Mouse (Mus musculus) cerebellum, adult 8-10 months (tissue): ENCODE measurements around the gene Synrg.

ENCODE experiments used
- DNase-seq: peaks from one replicate; pipeline ENCODE4 v3.0.0; 2022

The Synrg gene

DNA sequence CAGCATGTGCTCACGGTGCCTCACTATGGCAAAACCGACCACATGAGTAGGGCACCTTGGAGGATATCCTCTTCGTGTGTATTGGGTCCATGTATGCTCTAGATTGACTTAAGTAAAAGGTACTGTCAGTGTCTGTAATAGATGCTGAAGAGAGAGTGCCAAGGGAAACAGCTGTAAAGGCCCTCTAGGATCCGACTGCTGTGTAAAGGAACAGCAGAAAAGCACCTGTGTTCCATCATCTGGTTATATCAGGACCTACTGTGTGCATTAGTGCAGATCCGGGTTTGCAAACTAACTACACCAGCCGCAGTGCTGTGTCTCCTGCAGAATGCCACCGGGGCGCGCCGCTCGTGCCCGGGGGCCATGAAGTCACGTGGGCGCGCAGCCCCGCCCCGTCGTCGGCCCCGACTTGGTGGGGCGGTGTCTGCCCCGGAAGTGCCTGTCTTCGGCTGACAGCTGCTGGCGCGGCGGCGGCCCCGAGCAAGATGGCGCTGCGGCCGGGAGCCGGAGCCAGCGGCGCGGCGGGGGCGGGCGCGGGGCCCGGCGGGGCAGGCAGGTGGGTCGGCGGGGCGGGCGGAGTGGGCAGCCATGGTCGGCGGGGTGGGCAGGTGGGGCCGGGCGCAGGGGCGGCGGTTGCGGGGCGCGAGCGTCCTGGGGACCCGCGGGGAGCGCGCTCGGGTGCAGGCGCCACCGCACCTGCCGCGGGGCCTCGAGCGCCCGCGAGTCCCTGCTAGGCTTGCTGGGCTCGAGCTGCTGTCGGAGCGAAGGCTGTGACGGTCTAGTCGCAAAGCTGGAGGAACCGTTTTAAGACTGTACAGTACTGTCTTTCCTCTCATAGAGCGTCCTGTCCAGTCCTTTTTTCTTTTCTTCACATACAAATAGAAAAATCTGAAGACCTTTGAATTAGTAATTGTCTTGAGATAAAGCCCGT is at the start of gene Synrg:
Gene Synrg (plus strand): TSS at position 438 of the 931 bp plus-strand sequence.
- DNase-seq = peak; percentile 89

DNA sequence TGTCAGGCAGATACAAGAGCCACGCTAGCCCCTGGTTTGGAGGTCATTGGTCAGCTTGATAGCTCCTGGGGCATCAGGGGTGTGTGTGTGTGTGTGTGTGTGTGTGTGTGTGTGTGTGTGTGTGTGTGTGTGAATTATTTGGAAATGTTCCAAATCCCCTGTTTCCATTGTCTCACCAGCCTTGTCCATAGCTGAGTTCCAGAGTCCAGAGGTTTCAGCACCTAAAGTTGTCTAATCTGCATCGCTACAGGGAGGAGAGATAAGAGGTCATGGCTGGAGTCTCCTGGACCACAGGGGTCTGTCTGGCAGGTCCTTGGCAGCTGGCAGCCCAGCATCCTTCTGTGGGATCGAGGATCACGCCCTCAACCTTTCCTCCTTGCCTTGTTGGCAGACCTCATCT is 49.7 kb upstream of the Synrg start:
- no peak for DNase-seq

- no peak for DNase-seq
These were observed 41.6 kb upstream of the Synrg start for GRCm38 (mm10) chr11:83922600-83922999.

DNA sequence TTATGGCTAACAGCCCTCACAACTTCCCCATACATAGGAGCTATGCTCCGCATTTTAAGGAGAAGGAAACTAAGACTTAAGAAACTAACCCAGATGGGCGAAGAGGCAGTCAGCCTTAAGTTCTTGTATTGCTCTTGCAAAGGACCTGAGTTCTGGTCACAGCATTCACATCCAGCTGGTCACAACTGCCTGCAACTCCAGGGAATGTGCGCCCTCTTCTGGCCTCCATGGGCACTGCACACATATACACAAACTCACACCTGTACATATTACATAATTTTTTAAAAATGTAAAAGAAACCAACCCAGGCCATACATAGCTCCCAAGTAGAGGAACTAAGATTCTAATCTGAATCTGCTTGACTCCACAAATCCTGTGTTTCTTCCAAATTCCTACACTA is 37.1 kb upstream of the Synrg start:
- no peak for DNase-seq

- no peak for DNase-seq
These were observed 31.6 kb upstream of the Synrg start for GRCm38 (mm10) chr11:83932506-83933106.

GRCm38 (mm10) chr11:83933376-83933775 is 30.9 kb upstream of the Synrg start:
- DNase-seq = no peak

DNA sequence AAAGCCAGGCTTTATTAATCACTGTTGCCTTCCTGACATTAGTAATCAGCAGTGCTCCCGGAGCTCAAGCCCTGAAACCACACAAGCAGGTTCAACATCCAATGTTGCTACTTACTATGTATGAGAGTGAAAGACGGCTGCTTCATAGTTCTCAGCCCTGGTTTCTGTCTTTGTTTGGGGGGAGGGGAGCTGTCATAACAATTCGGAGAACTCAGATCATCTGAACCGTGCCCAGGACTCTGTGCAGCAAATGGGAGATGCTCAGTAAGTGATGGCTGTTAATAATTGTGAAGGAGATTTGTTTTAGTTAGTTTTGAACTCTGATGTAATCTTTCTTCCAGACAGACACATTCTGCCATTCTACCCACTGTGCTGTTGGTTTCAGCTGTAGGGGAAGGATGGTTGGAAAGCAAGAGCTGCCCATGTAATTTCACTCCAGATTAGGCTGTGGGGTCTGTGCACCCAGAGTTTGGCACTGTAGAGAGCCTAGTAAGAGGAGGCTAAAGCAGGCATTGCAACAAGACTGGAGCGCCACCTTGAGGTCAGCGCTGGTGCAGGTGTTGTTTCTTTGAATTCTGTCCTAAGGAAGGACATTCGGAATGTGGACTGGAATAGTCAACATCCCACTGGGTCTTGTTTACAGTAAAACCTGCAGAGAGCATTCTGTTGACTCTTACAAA is 28.1 kb upstream of the Synrg start:
- DNase-seq = peak; percentile 54

GRCm38 (mm10) chr11:83938556-83938955 is 25.7 kb upstream of the Synrg start:
- no peak for DNase-seq

- peak; percentile 79 for DNase-seq
These were observed 22.0 kb upstream of the Synrg start, which contains the start of gene Ddx52 for GRCm38 (mm10) chr11:83941950-83942840. Gene Ddx52 (plus strand): TSS chr11:83942062.

- DNase-seq = no peak
These were observed 7.4 kb upstream of the Synrg start for GRCm38 (mm10) chr11:83956822-83957221.

DNA sequence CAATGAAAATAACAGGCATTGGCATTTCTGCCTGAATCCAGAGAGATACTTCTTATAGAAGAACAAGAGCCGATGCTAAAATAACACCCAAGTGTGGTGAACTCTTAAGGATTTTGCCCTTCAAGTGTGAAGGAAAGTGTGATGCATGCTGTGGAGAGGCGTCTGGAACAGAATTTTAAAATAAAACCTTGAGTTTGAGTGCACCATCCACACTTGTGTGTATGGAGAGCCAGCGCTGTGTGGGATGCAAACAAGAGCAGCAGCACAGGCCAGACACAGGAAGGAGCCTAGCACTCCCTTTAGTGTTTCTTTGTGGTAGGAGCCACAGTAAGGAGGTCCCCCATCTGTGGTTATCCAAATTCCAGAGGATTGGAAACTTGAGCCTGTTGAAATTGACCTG is 2.2 kb upstream of the Synrg start:
- DNase-seq = no peak

GRCm38 (mm10) chr11:83967436-83968204 is 3.4 kb downstream of the Synrg start:
- DNase-seq = no peak

- no peak for DNase-seq
These were observed 4.0 kb downstream of the Synrg start for GRCm38 (mm10) chr11:83968205-83968575.

- no peak for DNase-seq
These were observed 4.8 kb downstream of the Synrg start for GRCm38 (mm10) chr11:83969040-83969439.

DNA sequence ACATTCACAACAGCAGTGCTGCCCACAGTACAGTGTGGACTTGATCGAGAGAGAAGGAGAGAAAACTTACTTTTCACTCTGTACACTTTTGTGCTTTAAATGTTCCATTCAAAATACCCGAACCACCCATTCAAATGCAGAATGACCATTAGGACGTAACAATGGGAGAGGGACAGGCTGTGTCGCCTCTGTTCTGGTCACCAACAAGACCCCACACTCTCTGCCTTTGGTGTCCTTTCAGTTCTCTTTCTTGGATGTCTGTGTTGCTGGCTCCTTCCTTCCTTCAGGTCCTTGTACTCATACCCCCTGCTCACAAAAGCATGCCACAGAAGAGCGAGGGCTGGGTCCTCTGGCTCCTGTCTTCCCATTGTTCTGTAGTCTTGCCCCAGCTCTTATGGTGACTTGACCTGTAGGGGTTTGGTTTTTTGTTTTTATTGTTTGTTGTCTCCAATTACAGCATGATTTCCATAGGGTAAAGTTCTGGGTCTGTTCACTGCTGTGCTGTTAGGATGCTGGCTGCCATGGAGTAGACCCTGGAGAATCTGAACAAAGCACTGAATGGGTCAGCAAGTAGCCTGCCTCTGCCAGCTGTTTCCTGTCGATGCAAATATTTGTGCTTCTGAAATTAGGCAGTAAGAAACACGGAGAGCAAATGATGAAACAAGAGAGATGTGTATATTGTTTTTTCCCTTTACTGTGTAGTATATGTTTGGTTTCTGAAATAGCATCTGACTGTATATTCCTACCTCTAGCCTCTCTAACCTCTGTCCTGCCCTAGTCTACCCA is 10.5 kb downstream of the Synrg start:
- no peak for DNase-seq

- no peak for DNase-seq
These were observed 11.3 kb downstream of the Synrg start for GRCm38 (mm10) chr11:83975488-83975887.

- no peak for DNase-seq
These were observed 12.2 kb downstream of the Synrg start for GRCm38 (mm10) chr11:83976236-83976977.

GRCm38 (mm10) chr11:83977810-83978209 is 13.6 kb downstream of the Synrg start:
- DNase-seq = no peak

GRCm38 (mm10) chr11:83979992-83980391 is 15.8 kb downstream of the Synrg start:
- no peak for DNase-seq

- DNase-seq = no peak
These were observed 17.1 kb downstream of the Synrg start for GRCm38 (mm10) chr11:83981338-83981737.
